ENCODE assay signal across 17 mouse cellular contexts in the genomic region with DNA sequence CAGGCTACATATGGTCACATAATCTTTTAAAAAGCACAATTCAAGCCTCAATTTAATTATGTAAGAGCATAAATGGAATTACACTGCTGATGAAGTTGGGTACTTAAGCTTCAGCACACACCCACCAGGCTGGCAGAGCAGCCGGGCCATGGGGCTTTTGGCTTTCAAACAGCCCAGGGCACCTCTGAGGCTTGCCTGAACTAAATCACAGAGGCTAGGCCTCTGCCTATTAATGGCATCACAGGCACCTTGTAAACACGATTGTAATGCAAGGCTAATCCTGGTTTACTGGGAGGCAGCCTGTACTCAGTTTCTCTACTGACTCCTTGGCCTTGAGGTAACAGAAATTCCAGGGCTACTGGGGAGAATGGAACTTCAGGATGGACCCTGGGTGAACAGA.
DNase-seq lines count a peak whose midpoint lies in the region.
"Had no signal": no experiment of that assay in that cellular context is flagged by ENCODE, and none has a peak within 500 bp of the region (broad histone marks: within the 10 kb centered on the region; RNA-seq: fewer than 3 reads in every experiment).

No protein-coding gene starts in this region.

- peak; percentile 1 for DNase-seq in adrenal gland, adult 2 months
- no peak for DNase-seq in adrenal gland, postnatal 10 days
- peak; percentile 6 for DNase-seq in layer of hippocampus, adult 9-11 months
- DNase-seq in layer of hippocampus, postnatal 10 days (ENCODE audit: low spot score in 2 of 2) = no peak
- DNase-seq in retina, postnatal 7 days (ENCODE audit: low read depth, low spot score) = peak; percentile 14
- DNase-seq in retina, embryonic 14.5 days (ENCODE audit: low spot score) = no peak
- no peak for DNase-seq in cerebellum, adult 11 months
- DNase-seq: adrenal gland, adult 8-10 months; B cell, adult 2 months; cerebellum, adult 18-20 months; cerebellum, adult 9-10 months; cerebellum, postnatal 14 days; gastrocnemius, postnatal 10 days; gastrocnemius, postnatal 36 days; heart, adult 2 months; heart, postnatal 14 days; heart, postnatal 4 days had no signal

Comparison
In these comparisons a context has a peak if more than half of its experiments do, and no peak if none do; other contexts are left out.
1. DNase-seq: peak in adrenal gland, adult 2 months (single experiment), layer of hippocampus, adult 9-11 months (single experiment) and retina, postnatal 7 days (single experiment); none in adrenal gland, postnatal 10 days (single experiment), layer of hippocampus, postnatal 10 days (0 of 2), retina, embryonic 14.5 days (single experiment) and cerebellum, adult 11 months (single experiment).